Mouse (Mus musculus): Measurements from ENCODE around the gene Map2k5. TPM values are rescaled to one million over a fixed set of nuclear protein-coding genes. Genes with fewer than 3 reads are reported as not detected.

Map2k5 gene
- total RNA-seq, 2 experiments from 2014 or later = 35.3 to 36.2 TPM

DNA sequence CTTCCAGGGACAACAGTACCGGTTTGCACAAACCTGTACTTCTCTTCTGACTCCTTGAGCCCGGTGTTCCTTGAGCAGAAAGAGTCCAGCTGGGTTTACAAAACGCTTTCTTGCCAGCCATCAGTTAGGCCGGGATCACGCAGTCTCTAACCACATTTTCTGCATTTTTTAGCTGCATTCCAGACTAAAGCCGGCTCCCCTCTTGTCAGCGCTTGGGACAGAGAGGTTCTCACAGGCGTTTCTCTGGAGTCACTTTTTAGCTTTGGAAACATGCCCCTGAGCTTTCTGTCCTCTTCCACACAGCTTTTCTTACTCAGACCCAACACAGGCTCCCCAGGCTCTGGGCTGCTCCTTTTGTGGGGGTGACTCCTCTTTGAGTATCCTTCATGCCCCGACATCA is 230.4 kb downstream of the Map2k5 start:
- no peak for DNase-seq (ENCODE audit: low spot score in 2 of 2)

DNA sequence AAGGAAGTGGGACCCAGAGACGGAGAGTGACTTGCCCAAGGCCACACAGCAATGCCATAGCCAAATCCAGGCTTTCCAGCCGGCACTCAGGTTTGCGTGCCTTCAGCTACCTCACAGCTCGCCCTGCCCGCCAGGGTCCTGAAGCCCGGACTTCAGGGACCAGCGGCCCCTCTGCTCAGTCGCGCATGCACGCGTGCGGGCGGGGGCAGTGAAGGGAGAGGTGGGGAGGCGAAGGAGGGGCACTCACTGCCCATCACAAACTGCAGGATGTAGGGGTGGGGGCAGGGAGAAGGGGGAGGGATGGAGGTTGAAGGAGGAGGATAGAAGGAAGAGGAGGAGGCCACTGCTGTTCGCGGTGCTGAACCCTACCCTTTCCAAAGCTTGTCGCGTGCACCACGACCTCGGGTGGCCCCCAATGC is 230.8 kb downstream of the Map2k5 start:
- no peak for DNase-seq (ENCODE audit: low spot score in 2 of 2)

GRCm38 (mm10) chr9:63146126-63146855 is 231.4 kb downstream of the Map2k5 start:
- no peak for DNase-seq (ENCODE audit: low spot score in 2 of 2)

DNA sequence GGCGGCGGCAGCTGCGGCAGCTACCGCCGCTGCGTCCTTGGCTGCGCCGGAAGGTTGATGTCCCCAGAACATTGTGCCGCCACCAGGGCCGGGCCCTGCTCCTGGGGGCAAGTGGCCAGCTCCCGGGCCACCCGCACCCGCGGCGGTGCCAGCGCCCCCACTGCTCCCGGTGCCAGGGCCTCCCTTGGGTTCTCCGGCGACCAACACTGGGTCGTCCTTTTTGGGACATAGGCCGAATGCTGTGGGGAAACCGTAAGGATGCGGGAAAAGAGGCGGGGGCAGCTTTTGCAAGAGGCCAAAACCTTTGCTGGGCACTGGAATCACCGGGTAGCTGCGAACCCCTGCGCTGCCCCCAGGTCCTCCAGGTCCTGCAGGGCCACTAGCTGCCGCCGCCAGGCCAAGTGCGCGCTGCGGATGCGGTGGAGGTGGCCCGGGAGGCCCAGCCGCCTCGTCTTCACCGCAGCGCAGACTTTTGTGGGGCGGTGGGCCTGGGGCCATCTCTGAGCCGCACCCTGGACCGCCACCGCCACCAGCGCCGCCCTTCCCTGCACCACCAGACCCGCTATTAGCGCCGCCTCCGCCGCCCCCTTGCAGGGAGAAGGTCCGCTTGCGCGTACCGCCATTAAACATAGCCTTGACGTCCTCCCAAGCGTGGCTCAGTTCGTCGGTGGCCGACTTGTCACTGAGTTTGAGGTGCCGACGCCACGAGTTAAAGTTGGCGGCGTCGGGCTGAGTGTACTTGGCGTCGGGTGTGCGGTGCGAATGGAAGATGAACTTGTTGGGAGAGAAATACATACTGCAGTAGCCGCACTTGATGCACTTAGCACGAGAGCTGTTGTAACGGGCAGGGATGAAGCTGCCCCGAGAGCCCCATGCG is 232.2 kb downstream of the Map2k5 start:
- no peak for DNase-seq (ENCODE audit: low spot score in 2 of 2)

DNA sequence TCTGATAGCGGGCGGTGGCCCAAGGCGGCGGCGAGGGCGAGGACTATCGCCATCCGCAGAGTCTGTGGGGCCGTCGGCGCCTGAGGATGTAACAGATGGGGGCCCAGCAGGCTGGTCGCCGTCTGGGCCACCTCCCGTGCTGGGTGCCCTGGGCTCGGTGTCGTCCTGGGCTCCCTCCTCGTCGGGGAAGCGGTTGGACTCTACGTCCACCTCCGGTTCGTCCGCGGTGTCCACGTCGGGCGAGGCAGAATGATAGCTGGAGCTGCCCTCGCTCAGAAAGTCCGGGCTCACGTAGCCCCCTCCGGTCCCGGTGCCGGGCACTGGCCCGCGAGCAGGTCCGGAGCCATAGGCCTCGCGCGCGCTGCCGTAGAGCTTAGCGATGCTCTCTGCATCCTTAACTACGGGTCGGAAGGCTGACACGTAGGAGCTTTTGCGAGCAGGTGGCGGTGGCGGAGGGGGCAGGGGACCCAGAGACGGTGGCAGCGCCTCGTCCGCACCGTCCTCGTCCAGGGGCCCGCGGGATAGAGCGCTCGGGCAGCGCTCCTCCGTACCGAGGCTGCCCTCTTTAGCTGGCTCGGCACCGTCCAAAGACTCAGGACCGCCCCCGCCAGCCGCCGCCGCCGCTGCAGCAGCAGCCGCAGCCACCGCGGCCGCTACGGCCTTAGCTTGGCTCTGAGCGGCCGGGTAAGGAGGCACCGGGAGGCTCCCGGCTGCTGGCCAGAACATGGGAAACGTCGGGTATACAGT is 233.0 kb downstream of the Map2k5 start:
- DNase-seq (ENCODE audit: low spot score in 2 of 2) = no peak

DNA sequence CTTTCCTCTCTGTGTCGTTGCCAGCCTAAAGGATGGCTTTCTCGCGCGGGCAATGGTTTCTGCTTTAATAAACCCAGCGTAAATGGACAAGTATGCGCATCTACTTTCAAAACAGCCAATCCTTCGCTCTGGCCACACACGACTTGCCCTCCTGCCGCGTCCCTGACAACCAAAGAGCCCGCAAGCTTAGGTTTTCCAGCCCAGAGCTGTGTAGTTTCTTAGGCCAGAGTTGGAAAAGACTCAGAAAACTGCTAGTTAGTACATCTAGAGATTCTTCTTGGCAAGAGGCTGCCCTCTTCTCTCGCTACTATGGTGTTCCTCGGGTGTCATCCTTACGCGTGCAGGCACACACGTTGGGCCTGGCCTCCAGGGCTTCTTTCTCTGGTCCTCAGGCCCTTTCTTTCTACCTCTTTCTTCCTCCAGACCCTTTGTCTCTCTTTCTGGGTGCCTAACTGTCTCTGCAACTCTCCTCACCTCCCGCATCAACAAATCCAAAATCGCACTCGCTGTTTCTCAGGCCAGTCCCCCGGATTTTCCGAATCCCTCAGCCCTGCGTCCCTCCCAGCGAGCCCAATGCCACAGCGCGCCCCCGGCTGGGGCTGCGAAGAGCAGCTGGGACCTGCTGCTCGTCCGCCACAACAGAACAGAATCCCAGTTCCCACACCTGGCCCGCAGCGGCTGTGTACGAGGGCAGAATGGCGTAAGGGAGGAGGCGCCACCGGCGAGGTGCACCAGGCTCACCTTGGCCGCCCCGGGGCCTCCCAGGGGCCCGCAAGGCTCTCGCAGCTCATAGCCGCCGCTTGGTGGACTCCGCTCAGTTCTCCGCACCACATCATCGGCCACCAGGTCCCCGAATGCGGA is 233.8 kb downstream of the Map2k5 start:
- no peak for DNase-seq (ENCODE audit: low spot score in 2 of 2)

GRCm38 (mm10) chr9:63143227-63143626 is 234.5 kb downstream of the Map2k5 start:
- no peak for DNase-seq (ENCODE audit: low spot score in 2 of 2)

DNA sequence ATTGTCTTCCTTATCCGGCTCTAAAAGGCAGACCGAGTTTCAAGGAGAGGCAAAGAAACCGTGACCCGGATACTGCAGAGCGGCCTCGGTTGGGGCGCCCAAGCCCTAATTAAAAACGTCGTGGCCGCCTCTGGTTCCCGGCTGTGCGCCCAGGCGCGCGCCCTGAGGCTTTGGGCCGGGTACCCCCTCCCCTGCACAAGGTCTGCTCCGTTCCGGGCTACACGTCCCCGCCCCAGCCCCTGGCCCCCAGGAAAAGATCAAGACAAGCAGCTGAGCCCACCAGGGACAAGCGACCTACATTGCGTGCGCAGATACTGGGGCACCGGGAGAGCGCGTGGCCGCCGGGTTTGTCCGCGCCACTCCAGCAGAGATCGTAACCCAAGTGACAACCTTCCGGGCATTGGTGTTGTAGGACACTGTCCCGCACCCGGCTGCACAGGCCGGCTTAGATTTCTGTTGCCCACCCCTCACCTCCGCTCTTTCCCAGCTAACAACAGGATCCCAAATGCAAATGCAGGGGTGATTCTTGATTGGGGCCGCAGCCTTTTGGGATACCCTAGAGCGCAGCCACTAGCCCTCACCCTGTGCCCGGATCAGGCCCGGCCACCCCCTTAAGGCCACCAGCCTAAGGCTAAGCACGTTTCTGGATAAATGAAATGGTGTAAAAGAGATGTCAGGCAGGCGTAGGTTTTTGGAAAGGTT is 235.2 kb downstream of the Map2k5 start:
- no peak for DNase-seq (ENCODE audit: low spot score in 2 of 2)

- DNase-seq (ENCODE audit: low spot score in 2 of 2) = no peak
Measured at GRCm38 (mm10) chr9:63141641-63142334, 235.9 kb downstream of the Map2k5 start.

- DNase-seq (ENCODE audit: low spot score in 2 of 2) = no peak
Measured at GRCm38 (mm10) chr9:63140211-63140610, 237.5 kb downstream of the Map2k5 start.

DNA sequence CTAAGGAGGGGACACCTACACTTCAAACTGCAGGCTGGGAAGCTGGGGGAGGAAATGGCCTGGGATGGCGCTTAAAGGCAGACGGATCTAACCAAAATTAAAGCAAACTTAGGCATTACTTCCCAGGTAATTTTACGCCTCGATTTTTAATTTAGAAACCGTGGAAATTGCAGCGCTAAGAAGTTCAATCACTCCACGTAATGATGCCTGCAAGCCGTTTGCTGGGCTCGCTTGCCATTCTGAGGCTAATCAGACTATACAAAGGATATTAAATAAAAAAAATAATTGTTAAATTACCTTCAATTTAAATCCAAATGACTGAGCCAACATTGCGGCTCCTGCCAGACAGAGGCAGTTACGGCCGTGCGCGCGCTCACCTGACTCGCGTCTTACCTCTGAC is 238.0 kb downstream of the Map2k5 start:
- no peak for DNase-seq (ENCODE audit: low spot score in 2 of 2)

DNA sequence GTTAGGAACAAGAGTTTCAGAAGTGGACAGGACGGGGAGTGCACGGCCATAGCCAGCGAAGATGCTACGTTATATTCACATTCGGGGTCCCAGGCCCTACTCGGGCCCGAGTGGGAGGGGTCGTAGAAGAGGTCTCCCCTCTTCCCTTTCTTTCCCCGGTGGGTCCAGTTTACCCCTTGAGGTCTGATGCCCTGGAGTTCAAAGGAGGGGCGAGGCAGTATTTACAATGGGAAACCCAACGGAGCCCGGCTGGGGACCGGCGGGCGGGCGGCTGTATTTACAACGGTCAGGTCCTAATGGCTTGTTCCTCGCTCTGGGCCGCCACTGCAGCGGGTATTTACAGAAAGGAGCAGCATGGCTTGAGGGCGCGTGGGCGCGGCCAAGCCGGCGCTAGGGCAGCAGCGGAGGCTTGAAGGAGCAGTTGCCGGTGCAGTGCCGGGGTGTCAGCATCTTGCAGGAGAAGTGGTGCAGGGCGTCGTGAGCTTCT is 239.2 kb downstream of the Map2k5 start:
- DNase-seq (ENCODE audit: low spot score in 2 of 2) = no peak

DNA sequence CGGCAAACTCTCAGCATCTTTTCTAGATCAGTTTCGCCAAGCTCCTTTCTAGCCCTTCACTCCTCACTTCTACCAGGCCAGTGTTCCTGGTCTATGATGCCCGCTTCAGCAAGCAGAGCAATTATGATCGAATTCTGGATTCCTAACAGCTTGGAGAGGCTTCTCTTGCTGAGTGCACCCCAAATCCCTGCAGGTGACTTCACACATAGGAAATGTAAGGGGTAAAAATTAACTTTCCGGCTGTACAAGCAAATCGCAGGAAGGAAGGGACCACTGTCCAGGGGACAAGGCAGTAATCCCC is 240.1 kb downstream of the Map2k5 start:
- no peak for DNase-seq (ENCODE audit: low spot score in 2 of 2)

- DNase-seq (ENCODE audit: low spot score in 2 of 2) = no peak
Measured at GRCm38 (mm10) chr9:63136756-63137614, 240.7 kb downstream of the Map2k5 start.

GRCm38 (mm10) chr9:63136241-63136640 is 241.5 kb downstream of the Map2k5 start:
- no peak for DNase-seq (ENCODE audit: low spot score in 2 of 2)

- peak; percentile 61 to 67 for DNase-seq (ENCODE audit: low spot score in 2 of 2)
Measured at GRCm38 (mm10) chr9:63135801-63136200, 241.9 kb downstream of the Map2k5 start.

DNA sequence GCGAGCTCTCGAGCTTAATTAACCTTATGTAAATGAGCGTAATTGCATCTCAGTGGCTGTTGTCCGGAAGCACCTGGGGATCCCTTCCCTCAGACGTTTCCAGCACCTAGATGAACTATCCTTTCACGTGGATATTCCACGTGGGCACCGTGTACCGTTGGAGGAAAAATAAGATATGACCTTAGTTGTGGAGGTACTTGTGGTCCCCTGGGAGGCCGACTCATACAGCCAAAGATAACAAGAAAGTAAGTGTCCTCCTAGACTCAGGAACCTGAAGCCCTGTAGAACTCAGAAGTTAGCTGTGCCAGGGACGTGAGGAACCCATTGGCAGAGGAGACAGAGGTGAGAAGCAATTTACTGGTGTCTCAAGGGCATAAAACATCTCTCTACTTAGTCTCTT is 242.3 kb downstream of the Map2k5 start:
- no peak for DNase-seq (ENCODE audit: low spot score in 2 of 2)

- DNase-seq (ENCODE audit: low spot score in 2 of 2) = no peak
Measured at GRCm38 (mm10) chr9:63133659-63134058, 244.0 kb downstream of the Map2k5 start.
